Mouse (Mus musculus): ENCODE data around the gene St6galnac5.
A peak's percentile ranks its signal among the peaks of the same experiment; 100 is the strongest.

St6galnac5 gene

GRCm38 (mm10) chr3:152981988-152982387 lies at the start of gene St6galnac5:
Gene St6galnac5 (minus strand): TSS chr3:152982246.
- no peak for DNase-seq (ENCODE audit: low read depth)

- no peak for DNase-seq (ENCODE audit: low read depth)
Observed at GRCm38 (mm10) chr3:153030756-153031155, 48.7 kb upstream of the St6galnac5 start.

GRCm38 (mm10) chr3:153024016-153024415 lies 42.0 kb upstream of the St6galnac5 start:
- DNase-seq (ENCODE audit: low read depth) = no peak

- no peak for DNase-seq (ENCODE audit: low read depth)
Observed at GRCm38 (mm10) chr3:153018051-153018450, 36.0 kb upstream of the St6galnac5 start.

- DNase-seq (ENCODE audit: low read depth) = no peak
Observed at GRCm38 (mm10) chr3:153016355-153016754, 34.3 kb upstream of the St6galnac5 start.

GRCm38 (mm10) chr3:153006893-153007292 lies 24.8 kb upstream of the St6galnac5 start:
- no peak for DNase-seq (ENCODE audit: low read depth)

- DNase-seq (ENCODE audit: low read depth) = no peak
Observed at GRCm38 (mm10) chr3:152998901-152999300, 16.9 kb upstream of the St6galnac5 start.

- no peak for DNase-seq (ENCODE audit: low read depth)
Observed at GRCm38 (mm10) chr3:152998106-152998505, 16.1 kb upstream of the St6galnac5 start.

GRCm38 (mm10) chr3:152993608-152994007 lies 11.6 kb upstream of the St6galnac5 start:
- no peak for DNase-seq (ENCODE audit: low read depth)

- no peak for DNase-seq (ENCODE audit: low read depth)
Observed at GRCm38 (mm10) chr3:152990787-152991186, 8.7 kb upstream of the St6galnac5 start.

GRCm38 (mm10) chr3:152980978-152981974 lies 770 bp downstream of the St6galnac5 start:
- peak; percentile 12 for DNase-seq (ENCODE audit: low read depth)

GRCm38 (mm10) chr3:152980431-152980830 lies 1.6 kb downstream of the St6galnac5 start:
- DNase-seq (ENCODE audit: low read depth) = no peak

- DNase-seq (ENCODE audit: low read depth) = no peak
Observed at GRCm38 (mm10) chr3:152979481-152980092, 2.5 kb downstream of the St6galnac5 start.

GRCm38 (mm10) chr3:152971373-152971772 lies 10.7 kb downstream of the St6galnac5 start:
- no peak for DNase-seq (ENCODE audit: low read depth)

- DNase-seq (ENCODE audit: low read depth) = peak; percentile 59
Observed at GRCm38 (mm10) chr3:152969774-152970347, 12.2 kb downstream of the St6galnac5 start.

GRCm38 (mm10) chr3:152961855-152962376 lies 20.1 kb downstream of the St6galnac5 start:
- DNase-seq (ENCODE audit: low read depth) = no peak

GRCm38 (mm10) chr3:152958358-152959150 lies 23.5 kb downstream of the St6galnac5 start:
- DNase-seq (ENCODE audit: low read depth) = peak; percentile 96

GRCm38 (mm10) chr3:152956771-152957170 lies 25.3 kb downstream of the St6galnac5 start:
- DNase-seq (ENCODE audit: low read depth) = no peak

GRCm38 (mm10) chr3:152956038-152956437 lies 26.0 kb downstream of the St6galnac5 start:
- DNase-seq (ENCODE audit: low read depth) = peak; percentile 60

GRCm38 (mm10) chr3:152951634-152952545 lies 30.2 kb downstream of the St6galnac5 start:
- peak; percentile 62 for DNase-seq (ENCODE audit: low read depth)

All from induced T-regulatory cell, adult 2 months (primary cell).